Mouse (Mus musculus): Measurements from ENCODE around the gene Sae1. TPM values are rescaled to one million over a fixed set of nuclear protein-coding genes. Genes with fewer than 3 reads are reported as not detected.

The Sae1 gene
- polyA plus RNA-seq, 1 experiment from 2014 or later = 297 TPM

- Histone ChIP-seq H3K4me1 (replicated peaks; ENCODE audit: control insufficient read depth, insufficient read depth, low read length) (peaks cover 6% of the 10 kb centered on the region), H3K27me3 (replicated peaks; ENCODE audit: control insufficient read depth, insufficient read depth, low read length) (no peaks in the 10 kb centered on the region), H3K27ac (ENCODE audit: low read length) (no peak overlapping the region), H3K9me3 (ENCODE audit: control insufficient read depth, low read length) (no peaks in the 10 kb centered on the region), H3K4me3 (replicated peaks; ENCODE audit: low read length) (no peak overlapping the region), H3K4me2 (ENCODE audit: low read length) (no peak overlapping the region), H3K9ac (replicated peaks; ENCODE audit: low read depth, low read length) (no peak overlapping the region), H3K36me3 (ENCODE audit: control insufficient read depth, insufficient read depth) (peaks cover 7% of the 10 kb centered on the region; the same call in 1 of the 2 replicates)
- ATAC-seq = no peak
- 65% methylated on average over 4 of the region's 4 CpGs for WGBS
Observed at GRCm38 (mm10) chr7:16366669-16367068, 20.9 kb downstream of the Sae1 start.

GRCm38 (mm10) chr7:16366133-16366646 lies 21.4 kb downstream of the Sae1 start:
- no peaks in the 10 kb centered on the region for H3K9me3 ChIP-seq (ENCODE audit: control insufficient read depth, low read length)
- ATAC-seq = no peak
- 55% methylated on average over 10 of the region's 10 CpGs for WGBS
- H3K4me1 ChIP-seq (replicated peaks; ENCODE audit: control insufficient read depth, insufficient read depth, low read length) = peaks cover 6% of the 10 kb centered on the region
- no peak overlapping the region for H3K4me2 ChIP-seq (ENCODE audit: low read length)
- peaks cover 7% of the 10 kb centered on the region; the same call in 1 of the 2 replicates for H3K36me3 ChIP-seq (ENCODE audit: control insufficient read depth, insufficient read depth)
- H3K9ac ChIP-seq (replicated peaks; ENCODE audit: low read depth, low read length) = no peak overlapping the region
- no peaks in the 10 kb centered on the region for H3K27me3 ChIP-seq (replicated peaks; ENCODE audit: control insufficient read depth, insufficient read depth, low read length)
- no peak overlapping the region for H3K4me3 ChIP-seq (replicated peaks; ENCODE audit: low read length)
- H3K27ac ChIP-seq (ENCODE audit: low read length) = no peak overlapping the region

GRCm38 (mm10) chr7:16364901-16365500 lies 22.6 kb downstream of the Sae1 start:
- 8% methylated on average over 4 of the region's 4 CpGs for WGBS

GRCm38 (mm10) chr7:16364319-16364718 lies 23.3 kb downstream of the Sae1 start:
- H3K9ac ChIP-seq (replicated peaks; ENCODE audit: low read depth, low read length) = no peak overlapping the region
- peaks cover 7% of the 10 kb centered on the region; the same call in 1 of the 2 replicates for H3K36me3 ChIP-seq (ENCODE audit: control insufficient read depth, insufficient read depth)
- ATAC-seq = no peak
- WGBS = 79% methylated on average over 1 of the region's 1 CpGs
- H3K4me3 ChIP-seq (replicated peaks; ENCODE audit: low read length) = no peak overlapping the region
- H3K9me3 ChIP-seq (ENCODE audit: control insufficient read depth, low read length) = no peaks in the 10 kb centered on the region
- H3K4me1 ChIP-seq (replicated peaks; ENCODE audit: control insufficient read depth, insufficient read depth, low read length) = peaks cover 6% of the 10 kb centered on the region
- H3K4me2 ChIP-seq (ENCODE audit: low read length) = no peak overlapping the region
- H3K27me3 ChIP-seq (replicated peaks; ENCODE audit: control insufficient read depth, insufficient read depth, low read length) = no peaks in the 10 kb centered on the region
- no peak overlapping the region for H3K27ac ChIP-seq (ENCODE audit: low read length)

More at GRCm38 (mm10) chr7:16364901-16365500, 22.6 kb downstream of the Sae1 start:
- ATAC-seq = peak; percentile 47; the same call in 1 of the 2 replicates
- Histone ChIP-seq H3K9ac (replicated peaks; ENCODE audit: low read depth, low read length) (no peak overlapping the region), H3K4me2 (ENCODE audit: low read length) (no peak overlapping the region), H3K27ac (ENCODE audit: low read length) (0 out of 2 replicates have a peak overlapping the region, but pooled peaks have one; percentile 6), H3K27me3 (replicated peaks; ENCODE audit: control insufficient read depth, insufficient read depth, low read length) (no peaks in the 10 kb centered on the region), H3K4me3 (replicated peaks; ENCODE audit: low read length) (no peak overlapping the region), H3K4me1 (replicated peaks; ENCODE audit: control insufficient read depth, insufficient read depth, low read length) (peaks cover 6% of the 10 kb centered on the region), H3K9me3 (ENCODE audit: control insufficient read depth, low read length) (no peaks in the 10 kb centered on the region), H3K36me3 (ENCODE audit: control insufficient read depth, insufficient read depth) (peaks cover 7% of the 10 kb centered on the region; the same call in 1 of the 2 replicates)

- H3K4me2 ChIP-seq (ENCODE audit: low read length) = no peak overlapping the region
- no peak overlapping the region for H3K9ac ChIP-seq (replicated peaks; ENCODE audit: low read depth, low read length)
- WGBS = 94% methylated on average over 3 of the region's 3 CpGs
- H3K9me3 ChIP-seq (ENCODE audit: control insufficient read depth, low read length) = no peaks in the 10 kb centered on the region
- no peak overlapping the region for H3K27ac ChIP-seq (ENCODE audit: low read length)
- H3K27me3 ChIP-seq (replicated peaks; ENCODE audit: control insufficient read depth, insufficient read depth, low read length) = no peaks in the 10 kb centered on the region
- H3K4me1 ChIP-seq (replicated peaks; ENCODE audit: control insufficient read depth, insufficient read depth, low read length) = no peaks in the 10 kb centered on the region
- peaks cover 23% of the 10 kb centered on the region for H3K36me3 ChIP-seq (ENCODE audit: control insufficient read depth, insufficient read depth)
- no peak overlapping the region for H3K4me3 ChIP-seq (replicated peaks; ENCODE audit: low read length)
- ATAC-seq = no peak
Observed at GRCm38 (mm10) chr7:16357602-16358001, 30.0 kb downstream of the Sae1 start.

- no peak overlapping the region for H3K9ac ChIP-seq (replicated peaks; ENCODE audit: low read depth, low read length)
- 97% methylated on average over 3 of the region's 3 CpGs for WGBS
- H3K9me3 ChIP-seq (ENCODE audit: control insufficient read depth, low read length) = no peaks in the 10 kb centered on the region
- no peak overlapping the region for H3K4me3 ChIP-seq (replicated peaks; ENCODE audit: low read length)
- no peaks in the 10 kb centered on the region for H3K4me1 ChIP-seq (replicated peaks; ENCODE audit: control insufficient read depth, insufficient read depth, low read length)
- no peak for ATAC-seq
- peaks cover 29% of the 10 kb centered on the region for H3K36me3 ChIP-seq (ENCODE audit: control insufficient read depth, insufficient read depth)
- no peaks in the 10 kb centered on the region for H3K27me3 ChIP-seq (replicated peaks; ENCODE audit: control insufficient read depth, insufficient read depth, low read length)
- no peak overlapping the region for H3K4me2 ChIP-seq (ENCODE audit: low read length)
- H3K27ac ChIP-seq (ENCODE audit: low read length) = no peak overlapping the region
Observed at GRCm38 (mm10) chr7:16355854-16356594, 31.6 kb downstream of the Sae1 start.

- Histone ChIP-seq H3K9me3 (ENCODE audit: control insufficient read depth, low read length) (no peaks in the 10 kb centered on the region), H3K27ac (ENCODE audit: low read length) (no peak overlapping the region), H3K4me2 (ENCODE audit: low read length) (no peak overlapping the region), H3K36me3 (ENCODE audit: control insufficient read depth, insufficient read depth) (peaks cover 14% of the 10 kb centered on the region), H3K9ac (replicated peaks; ENCODE audit: low read depth, low read length) (no peak overlapping the region), H3K4me1 (replicated peaks; ENCODE audit: control insufficient read depth, insufficient read depth, low read length) (no peaks in the 10 kb centered on the region), H3K4me3 (replicated peaks; ENCODE audit: low read length) (no peak overlapping the region), H3K27me3 (replicated peaks; ENCODE audit: control insufficient read depth, insufficient read depth, low read length) (no peaks in the 10 kb centered on the region)
- WGBS = 89% methylated on average over 5 of the region's 5 CpGs
- no peak for ATAC-seq
Observed at GRCm38 (mm10) chr7:16349999-16350398, 37.6 kb downstream of the Sae1 start.

GRCm38 (mm10) chr7:16345297-16345696 lies 42.3 kb downstream of the Sae1 start:
- no peaks in the 10 kb centered on the region for H3K9me3 ChIP-seq (ENCODE audit: control insufficient read depth, low read length)
- 88% methylated on average over 4 of the region's 4 CpGs for WGBS
- no peak overlapping the region for H3K4me2 ChIP-seq (ENCODE audit: low read length)
- H3K4me3 ChIP-seq (replicated peaks; ENCODE audit: low read length) = no peak overlapping the region
- H3K27me3 ChIP-seq (replicated peaks; ENCODE audit: control insufficient read depth, insufficient read depth, low read length) = no peaks in the 10 kb centered on the region
- no peak overlapping the region for H3K9ac ChIP-seq (replicated peaks; ENCODE audit: low read depth, low read length)
- no peak overlapping the region for H3K27ac ChIP-seq (ENCODE audit: low read length)
- no peaks in the 10 kb centered on the region for H3K36me3 ChIP-seq (ENCODE audit: control insufficient read depth, insufficient read depth)
- H3K4me1 ChIP-seq (replicated peaks; ENCODE audit: control insufficient read depth, insufficient read depth, low read length) = no peaks in the 10 kb centered on the region
- no peak for ATAC-seq

- Histone ChIP-seq H3K27ac (ENCODE audit: low read length) (no peak overlapping the region), H3K9ac (replicated peaks; ENCODE audit: low read depth, low read length) (no peak overlapping the region), H3K4me2 (ENCODE audit: low read length) (no peak overlapping the region), H3K27me3 (replicated peaks; ENCODE audit: control insufficient read depth, insufficient read depth, low read length) (no peaks in the 10 kb centered on the region), H3K4me1 (replicated peaks; ENCODE audit: control insufficient read depth, insufficient read depth, low read length) (no peaks in the 10 kb centered on the region), H3K4me3 (replicated peaks; ENCODE audit: low read length) (no peak overlapping the region), H3K36me3 (ENCODE audit: control insufficient read depth, insufficient read depth) (no peaks in the 10 kb centered on the region), H3K9me3 (ENCODE audit: control insufficient read depth, low read length) (no peaks in the 10 kb centered on the region)
- 77% methylated on average over 3 of the region's 3 CpGs for WGBS
- no peak for ATAC-seq
Observed at GRCm38 (mm10) chr7:16344598-16344997, 43.0 kb downstream of the Sae1 start.
